Mouse (Mus musculus) gastrocnemius, postnatal 10 days (tissue): ENCODE results near the gene Trpt1. TPM values are rescaled to one million over a fixed set of nuclear protein-coding genes. Genes with fewer than 3 reads are reported as not detected.

ENCODE experiments used
- DNase-seq: peaks from one replicate; pipeline ENCODE4 v3.0.0; 2021; ENCODE audit warnings: mixed read lengths
- total RNA-seq, 2 experiments: library from RNA; stranded (reverse); gene quantifications; 2 replicates each; pipeline ENCODE4 v1.2.3; 2021

Gene Trpt1
- total RNA-seq, 2 experiments from 2014 or later: 19.1 to 20.8 TPM

GRCm38 (mm10) chr19:7040637-7041130 is 44.8 kb downstream of the Trpt1 start:
- DNase-seq: no peak

GRCm38 (mm10) chr19:7041171-7041570 is 45.2 kb downstream of the Trpt1 start:
- DNase-seq: no peak

DNA sequence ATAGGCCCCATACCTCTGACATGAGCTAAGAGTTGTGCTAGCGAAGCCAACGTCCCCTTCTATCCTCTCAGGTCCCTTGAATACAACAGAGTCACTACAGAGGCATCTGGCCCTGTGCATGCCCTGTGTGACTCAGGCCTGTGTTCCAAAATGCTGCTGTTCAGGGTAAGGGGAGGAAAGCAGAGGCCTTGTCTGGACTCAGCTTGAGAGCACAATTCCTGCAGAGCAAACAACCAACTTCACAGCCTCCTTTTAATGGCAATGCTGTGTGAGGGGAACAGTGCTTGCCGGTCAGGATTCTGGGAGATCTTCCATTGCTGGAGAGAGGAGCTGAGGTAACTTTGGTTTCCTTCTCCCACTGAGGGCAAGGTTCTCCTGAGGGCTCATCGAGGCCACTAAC is 48.3 kb downstream of the Trpt1 start:
- DNase-seq: no peak

- no peak for DNase-seq
These were observed 48.8 kb downstream of the Trpt1 start for GRCm38 (mm10) chr19:7044706-7045105.

Other genes starting within 250 kb of the Trpt1 start
- gene Rps6ka4, start 155.5 kb upstream of the Trpt1 start, total RNA-seq: 10 to 100 TPM; 12.1 to 12.2 TPM
- 1 to 10 TPM in 1 of 2 experiments, under 1 TPM in 1; 0.97 to 1.5 TPM for gene Ccdc88b, start 137.9 kb upstream of the Trpt1 start, total RNA-seq
- 10 to 100 TPM; 45.2 to 48.1 TPM for gene Trmt112, start 86.4 kb upstream of the Trpt1 start, total RNA-seq
- 100 to 1,000 TPM; 150 to 152 TPM for gene Prdx5, start 86.0 kb upstream of the Trpt1 start, total RNA-seq
- 10 to 100 TPM; 45.8 to 45.9 TPM for gene Esrra, start 74.3 kb upstream of the Trpt1 start, total RNA-seq
- not detected for gene Catsperz, start 70.8 kb upstream of the Trpt1 start, total RNA-seq
- gene Kcnk4, start 61.6 kb upstream of the Trpt1 start, total RNA-seq: not detected
- 10 to 100 TPM; 16.0 to 21.4 TPM for gene Bad, start 54.3 kb upstream of the Trpt1 start, total RNA-seq
- 1 to 10 TPM; 8.9 to 10.0 TPM for gene Gpr137, start 53.7 kb upstream of the Trpt1 start, total RNA-seq
- 100 to 1,000 TPM; 261 to 293 TPM for gene Ppp1r14b, start 21.2 kb upstream of the Trpt1 start, total RNA-seq
- 10 to 100 TPM; 12.1 to 17.3 TPM for gene Plcb3, start 19.7 kb upstream of the Trpt1 start, total RNA-seq
- gene Fkbp2, start 15.6 kb upstream of the Trpt1 start, total RNA-seq: 10 to 100 TPM; 16.6 to 23.3 TPM
- 10 to 100 TPM; 73.4 to 94.4 TPM for gene Vegfb, start 8.5 kb upstream of the Trpt1 start, total RNA-seq
- gene Dnajc4, start 3.6 kb upstream of the Trpt1 start, total RNA-seq: 10 to 100 TPM; 32.5 to 33.9 TPM
- gene Nudt22, start within 50 bp of the Trpt1 start, total RNA-seq: 10 to 100 TPM; 16.6 to 21.4 TPM
- gene Fermt3, start 23.3 kb downstream of the Trpt1 start, total RNA-seq: 1 to 10 TPM; 1.7 to 4.9 TPM
- 100 to 1,000 TPM in 1 of 2 experiments, 10 to 100 TPM in 1; 98.2 to 100 TPM for gene Stip1, start 43.8 kb downstream of the Trpt1 start, total RNA-seq
- gene Macrod1, start 60.7 kb downstream of the Trpt1 start, total RNA-seq: 100 to 1,000 TPM; 201 to 216 TPM
- under 1 TPM; 0.61 to 0.99 TPM for gene Flrt1, start 109.6 kb downstream of the Trpt1 start, total RNA-seq
- 10 to 100 TPM; 63.2 to 67.3 TPM for gene Otub1, start 210.2 kb downstream of the Trpt1 start, total RNA-seq
- gene Cox8a, start 221.5 kb downstream of the Trpt1 start, total RNA-seq: 100 to 1,000 TPM; 275 to 315 TPM
- gene Naa40, start 245.1 kb downstream of the Trpt1 start, total RNA-seq: 10 to 100 TPM; 12.5 to 15.9 TPM